In genomic region chr7:80781444-80782120, GRCm38 (mm10) we compare ENCODE assay signal across 8 mouse cellular contexts. TPM values are rescaled to one million over a fixed set of nuclear protein-coding genes. Genes with fewer than 3 reads are reported as not detected.
A peak's percentile ranks its signal among the peaks of the same experiment; 100 is the strongest.
DNase-seq lines count a peak whose midpoint lies in the region; ATAC-seq lines count a peak whose summit lies in the region.

No protein-coding gene starts in this region.

- H3K9me3 ChIP-seq in kidney, embryonic 16.5 days (ENCODE audit: low read length) = no peaks in the 10 kb centered on the region
- H3K9me3 ChIP-seq in stomach, embryonic 16.5 days (replicated peaks; ENCODE audit: control insufficient read depth, low read length) = no peaks in the 10 kb centered on the region

- 0 out of 2 replicates have a peak overlapping the region, but pooled peaks have one; percentile 11 for H3K9ac ChIP-seq in kidney, embryonic 16.5 days (replicated peaks; ENCODE audit: low read length)
- H3K9ac ChIP-seq in stomach, embryonic 16.5 days (ENCODE audit: low read length) = peak overlapping the region; percentile 49

- no peak for ATAC-seq in kidney, embryonic 16.5 days (ENCODE audit: low FRiP score, low TSS enrichment)
- no peak for ATAC-seq in stomach, embryonic 16.5 days (ENCODE audit: insufficient read depth, low FRiP score)
- no peak for ATAC-seq in megakaryocyte progenitor cell, adult 5-6 weeks (replicated peaks; ENCODE audit: poor library complexity)

- H3K4me2 ChIP-seq in kidney, embryonic 16.5 days (replicated peaks; ENCODE audit: low read depth, low read length) = no peak overlapping the region
- H3K4me2 ChIP-seq in stomach, embryonic 16.5 days (ENCODE audit: low read depth, low read length) = 0 out of 2 replicates have a peak overlapping the region, but pooled peaks have one; percentile 3

- 66% methylated on average over 9 of the region's 9 CpGs for WGBS in kidney, embryonic 16.5 days
- WGBS in stomach, embryonic 16.5 days = 56% methylated on average over 9 of the region's 9 CpGs

- H3K4me3 ChIP-seq in kidney, embryonic 16.5 days (ENCODE audit: low read length) = no peak overlapping the region
- H3K4me3 ChIP-seq in stomach, embryonic 16.5 days (replicated peaks; ENCODE audit: low read length) = no peak overlapping the region; the same call in 1 of the 2 replicates

- peaks cover 60% of the 10 kb centered on the region for H3K4me1 ChIP-seq in kidney, embryonic 16.5 days (ENCODE audit: insufficient read depth, low read length)
- peaks cover 66% of the 10 kb centered on the region for H3K4me1 ChIP-seq in stomach, embryonic 16.5 days (ENCODE audit: control insufficient read depth, insufficient read depth, low read length)

- H3K36me3 ChIP-seq in kidney, embryonic 16.5 days (ENCODE audit: insufficient read depth, low read length) = no peaks in the 10 kb centered on the region
- no peaks in the 10 kb centered on the region for H3K36me3 ChIP-seq in stomach, embryonic 16.5 days (ENCODE audit: control insufficient read depth, insufficient read depth, low read length)

- peak overlapping the region; percentile 32 for H3K27ac ChIP-seq in kidney, embryonic 16.5 days (ENCODE audit: low read length)
- peak overlapping the region; percentile 88 for H3K27ac ChIP-seq in stomach, embryonic 16.5 days (ENCODE audit: low read length)

- DNase-seq in ovary, adult 18-20 months (ENCODE audit: low spot score) = peak; percentile 55
- DNase-seq in ovary, postnatal 10 days (ENCODE audit: low spot score) = no peak
- peak; percentile 98 for DNase-seq in heart, adult 11 months
- no peak for DNase-seq in right cerebral cortex, adult 2 months (ENCODE audit: low spot score in 2 of 2)
- DNase-seq in urinary bladder, postnatal 25 days (ENCODE audit: low spot score) = no peak

- H3K27me3 ChIP-seq in kidney, embryonic 16.5 days (ENCODE audit: insufficient read depth, low read length) = no peaks in the 10 kb centered on the region
- no peaks in the 10 kb centered on the region for H3K27me3 ChIP-seq in stomach, embryonic 16.5 days (ENCODE audit: control insufficient read depth, insufficient read depth, low read length)

RNA-seq across cellular contexts. Expression of gene Iqgap1, which starts 44.2 kb away (rescaled TPM):
- polyA plus RNA-seq in kidney, embryonic 16.5 days (2015; fragmentation: Nextera tagmentation; extraction: Ambion mirVana) = 97.7 and 101 TPM in 2 replicates
- polyA plus RNA-seq in stomach, embryonic 16.5 days (2015; fragmentation: Nextera tagmentation; extraction: Ambion mirVana) = 99.2 and 106 TPM in 2 replicates
- 90.5 and 94.3 TPM in 2 replicates for total RNA-seq in megakaryocyte progenitor cell, adult 5-6 weeks (2015)
- total RNA-seq in megakaryocyte progenitor cell, adult 5-6 weeks (2017) = 81.0 and 113 TPM in 2 replicates

Comparison
In these comparisons a context has a peak if more than half of its experiments do, and no peak if none do; other contexts are left out.
1. DNase-seq: peak in ovary, adult 18-20 months (single experiment) and heart, adult 11 months (single experiment); none in ovary, postnatal 10 days (single experiment), right cerebral cortex, adult 2 months (0 of 2) and urinary bladder, postnatal 25 days (single experiment).